Mouse (Mus musculus) heart, adult 2 months (tissue): ENCODE data around the gene D5Ertd579e. TPM values are rescaled to one million over a fixed set of nuclear protein-coding genes. Genes with fewer than 3 reads are reported as not detected.

ENCODE experiments used
- DNase-seq, 2 experiments: peaks; one replicate each; pipeline ENCODE4 v3.0.0; 2021
- H3K27ac ChIP-seq: fragments of 200-600 bp; 2 replicates; pipeline ENCODE4 v1.8.1; 2022
- H3K27me3 ChIP-seq: fragments of 200-500 bp; 2 replicates; pipeline ENCODE4 v1.6.1; 2012; ENCODE audit warnings: mild to moderate bottlenecking, low read length, inconsistent platforms, mixed read lengths; ENCODE audit not compliant: control insufficient read depth, insufficient read depth
- H3K36me3 ChIP-seq: fragments of 200-500 bp; 2 replicates; pipeline ENCODE4 v1.6.1; 2012; ENCODE audit warnings: low read length, inconsistent platforms; ENCODE audit not compliant: control insufficient read depth, insufficient read depth
- H3K4me1 ChIP-seq: fragments of 200-500 bp; 2 replicates; pipeline ENCODE4 v1.6.1; 2011; ENCODE audit warnings: low read length; ENCODE audit not compliant: control insufficient read depth, insufficient read depth
- H3K4me3 ChIP-seq: fragments of 200-600 bp; 2 replicates; pipeline ENCODE4 v1.8.1; 2022
- H3K79me2 ChIP-seq: fragments of 200-500 bp; replicated peaks from 2 replicates; pipeline ENCODE4 v1.6.1; 2012; ENCODE audit warnings: mild to moderate bottlenecking, inconsistent platforms, low read length, moderate library complexity, mixed read lengths; ENCODE audit not compliant: control insufficient read depth, insufficient read depth
- H3K9ac ChIP-seq: fragments of 200-500 bp; 2 replicates; pipeline ENCODE4 v1.6.1; 2012; ENCODE audit warnings: low read depth, mild to moderate bottlenecking, control low read depth, inconsistent platforms, low read length, mixed read lengths
- CTCF ChIP-seq: fragments of 200-600 bp; IDR thresholded peaks from 2 replicates; pipeline ENCODE4 v1.8.1; 2022; ENCODE audit warnings: antibody characterized with exemption, mild to moderate bottlenecking, moderate library complexity
- EP300 ChIP-seq: fragments of 200-500 bp; IDR thresholded peaks from 2 replicates; pipeline ENCODE4 v1.6.1; 2011; ENCODE audit warnings: low read depth, low read length, control low read depth; ENCODE audit not compliant: insufficient read depth
- POLR2A ChIP-seq: fragments of 200-500 bp; IDR thresholded peaks from 2 replicates; pipeline ENCODE4 v1.6.1; 2011; ENCODE audit warnings: mild to moderate bottlenecking, low read depth, low read length, control low read depth; ENCODE audit not compliant: insufficient read depth
- WGBS: fragments of 180-500 bp; shearing (Covaris S2); methylation state at CpG from one replicate; pipeline ENCODE4 v1.1.7; 2018; 5-methylcytosine and 5-hydroxymethylcytosine counted together
- intact Hi-C: fragments of 180-260 bp; cut with DNase I; formaldehyde crosslinking; loops from one replicate; pipeline ENCODE4 v1.15.1; 2025
- polyA plus RNA-seq: library from polyadenylated mRNA; depleted of rRNA; stranded (reverse); fragments of >200 nt; gene quantifications from 2 replicates; pipeline ENCODE4 v1.2.3, GENCODE M21; 2012
- total RNA-seq, 2 experiments: library from RNA; stranded (reverse); gene quantifications; 2 replicates each; pipeline ENCODE4 v1.2.3; 2021

The D5Ertd579e gene
- total and polyA plus RNA-seq, 3 experiments, result 22.5 to 104 (median 81.8) TPM

- no peak overlapping the region for H3K27ac ChIP-seq
- no peaks in the 10 kb centered on the region for H3K79me2 ChIP-seq
- no peak for DNase-seq
- 71% methylated on average over 7 of the region's 7 CpGs for WGBS
- peaks cover 6% of the 10 kb centered on the region for H3K4me1 ChIP-seq
- H3K9ac ChIP-seq, result no peak overlapping the region
- H3K27me3 ChIP-seq, result no peaks in the 10 kb centered on the region
- no peaks in the 10 kb centered on the region for H3K36me3 ChIP-seq
- H3K4me3 ChIP-seq, result no peak overlapping the region
- TF ChIP-seq CTCF, result no peak
- intact Hi-C loops, result no loop called here
Observed at GRCm38 (mm10) chr5:36724274-36724673, 28.4 kb upstream of the D5Ertd579e start.

GRCm38 (mm10) chr5:36723356-36723755, 27.5 kb upstream of the D5Ertd579e start:
- Histone ChIP-seq H3K27me3 (no peaks in the 10 kb centered on the region), H3K4me1 (peaks cover 6% of the 10 kb centered on the region), H3K9ac (no peak overlapping the region), H3K79me2 (no peaks in the 10 kb centered on the region), H3K36me3 (no peaks in the 10 kb centered on the region), H3K4me3 (no peak overlapping the region), H3K27ac (no peak overlapping the region)
- WGBS, result 77% methylated on average over 9 of the region's 9 CpGs
- DNase-seq, result no peak
- TF ChIP-seq EP300 (no peak), CTCF (no peak), POLR2A (no peak)
- intact Hi-C loops, result no loop called here

GRCm38 (mm10) chr5:36722415-36722856, 26.6 kb upstream of the D5Ertd579e start:
- Histone ChIP-seq H3K79me2 (no peaks in the 10 kb centered on the region), H3K4me3 (no peak overlapping the region), H3K27me3 (no peaks in the 10 kb centered on the region), H3K36me3 (no peaks in the 10 kb centered on the region), H3K9ac (no peak overlapping the region), H3K4me1 (peaks cover 6% of the 10 kb centered on the region), H3K27ac (no peak overlapping the region)
- 53% methylated on average over 6 of the region's 6 CpGs for WGBS
- intact Hi-C loops, result no loop called here
- no peak for TF ChIP-seq EP300
- TF ChIP-seq CTCF, result no peak
- no peak for TF ChIP-seq POLR2A
- DNase-seq, result no peak

GRCm38 (mm10) chr5:36720710-36721375, 25.0 kb upstream of the D5Ertd579e start:
- H3K27ac ChIP-seq, result no peak overlapping the region
- DNase-seq, result no peak
- intact Hi-C loops, result no loop called here
- H3K36me3 ChIP-seq, result no peaks in the 10 kb centered on the region
- H3K9ac ChIP-seq, result no peak overlapping the region
- TF ChIP-seq CTCF, result no peak
- TF ChIP-seq EP300, result no peak
- no peak for TF ChIP-seq POLR2A
- 39% methylated on average over 5 of the region's 5 CpGs for WGBS
- no peaks in the 10 kb centered on the region for H3K27me3 ChIP-seq
- no peak overlapping the region for H3K4me3 ChIP-seq
- 0 out of 2 replicates have a peak, but pooled peaks cover 1% of the 10 kb centered on the region for H3K4me1 ChIP-seq
- H3K79me2 ChIP-seq, result no peaks in the 10 kb centered on the region

GRCm38 (mm10) chr5:36720219-36720618, 24.4 kb upstream of the D5Ertd579e start:
- no peak for TF ChIP-seq CTCF
- TF ChIP-seq POLR2A, result no peak
- TF ChIP-seq EP300, result no peak
- peaks cover 3% of the 10 kb centered on the region; the same call in 1 of the 2 replicates for H3K4me1 ChIP-seq
- H3K27me3 ChIP-seq, result no peaks in the 10 kb centered on the region
- no peaks in the 10 kb centered on the region for H3K79me2 ChIP-seq
- no peak for DNase-seq
- no peaks in the 10 kb centered on the region for H3K36me3 ChIP-seq
- intact Hi-C loops, result no loop called here
- 85% methylated on average over 5 of the region's 5 CpGs for WGBS
- no peak overlapping the region for H3K4me3 ChIP-seq
- no peak overlapping the region for H3K9ac ChIP-seq
- no peak overlapping the region for H3K27ac ChIP-seq

- Histone ChIP-seq H3K36me3 (no peaks in the 10 kb centered on the region), H3K27me3 (no peaks in the 10 kb centered on the region), H3K4me1 (peaks cover 5% of the 10 kb centered on the region; the same call in 1 of the 2 replicates), H3K79me2 (no peaks in the 10 kb centered on the region), H3K4me3 (no peak overlapping the region), H3K27ac (no peak overlapping the region), H3K9ac (no peak overlapping the region)
- no peak for TF ChIP-seq CTCF
- TF ChIP-seq EP300, result no peak
- TF ChIP-seq POLR2A, result no peak
- intact Hi-C loops, result loop anchor here (2.0 kb wide), 1 partner anchor 13 kb away; no protein-coding TSS in a partner anchor
- 87% methylated on average over 3 of the region's 3 CpGs for WGBS
- no peak for DNase-seq
Observed at GRCm38 (mm10) chr5:36719601-36720000, 23.8 kb upstream of the D5Ertd579e start.
